Mouse (Mus musculus) spleen, adult 2 months (tissue): ENCODE results near the gene Ppfibp2. TPM values are rescaled to one million over a fixed set of nuclear protein-coding genes. Genes with fewer than 3 reads are reported as not detected.

Source experiments
- DNase-seq, 2 experiments: peaks; one replicate each; pipeline versions ENCODE4 v3.0.0 to v3.0.0-alpha.2; 2012 to 2021; ENCODE audit warnings: low spot score in 2 of 2, low read depth in 1 of 2
- H3K27ac ChIP-seq: fragments of 200-500 bp; 2 replicates; pipeline ENCODE4 v1.5.1; 2012; ENCODE audit warnings: low read length, inconsistent platforms; ENCODE audit not compliant: insufficient read depth
- H3K27me3 ChIP-seq: fragments of 200-500 bp; 2 replicates; pipeline ENCODE4 v1.6.1; 2012; ENCODE audit warnings: mild to moderate bottlenecking, moderate library complexity, low read length, inconsistent platforms; ENCODE audit not compliant: control insufficient read depth, insufficient read depth
- H3K36me3 ChIP-seq: fragments of 200-500 bp; 2 replicates; pipeline ENCODE4 v1.6.1; 2012; ENCODE audit warnings: mild to moderate bottlenecking, low read length, inconsistent platforms; ENCODE audit not compliant: control insufficient read depth, insufficient read depth
- H3K4me1 ChIP-seq: fragments of 200-500 bp; 2 replicates; pipeline ENCODE4 v1.6.1; 2011; ENCODE audit warnings: inconsistent platforms; ENCODE audit not compliant: control insufficient read depth, insufficient read depth, insufficient read length
- H3K4me3 ChIP-seq: fragments of 200-500 bp; 2 replicates; pipeline ENCODE4 v1.5.1; 2011; ENCODE audit warnings: mild to moderate bottlenecking, inconsistent platforms; ENCODE audit not compliant: insufficient read depth, insufficient read length; ENCODE audit errors: extremely low read depth
- CTCF ChIP-seq: fragments of 200-500 bp; IDR thresholded peaks from 2 replicates; pipeline ENCODE4 v1.5.1; 2011; ENCODE audit warnings: mild to moderate bottlenecking, inconsistent platforms; ENCODE audit not compliant: insufficient read depth, insufficient read length, insufficient replicate concordance; ENCODE audit errors: extremely low read depth
- POLR2A ChIP-seq: fragments of 200-500 bp; IDR thresholded peaks from 2 replicates; pipeline ENCODE4 v1.6.1; 2011; ENCODE audit warnings: low read depth, low read length, inconsistent platforms
- WGBS: fragments of 180-500 bp; shearing (Covaris S2); methylation state at CpG from one replicate; pipeline ENCODE4 v1.1.7; 2018; 5-methylcytosine and 5-hydroxymethylcytosine counted together
- polyA plus RNA-seq: library from polyadenylated mRNA; depleted of rRNA; stranded (reverse); fragments of >200 nt; gene quantifications from 2 replicates; pipeline ENCODE4 v1.2.3, GENCODE M21; 2012; rRNA removed

The Ppfibp2 gene
- polyA plus RNA-seq, 1 experiment: 5.5 TPM

DNA sequence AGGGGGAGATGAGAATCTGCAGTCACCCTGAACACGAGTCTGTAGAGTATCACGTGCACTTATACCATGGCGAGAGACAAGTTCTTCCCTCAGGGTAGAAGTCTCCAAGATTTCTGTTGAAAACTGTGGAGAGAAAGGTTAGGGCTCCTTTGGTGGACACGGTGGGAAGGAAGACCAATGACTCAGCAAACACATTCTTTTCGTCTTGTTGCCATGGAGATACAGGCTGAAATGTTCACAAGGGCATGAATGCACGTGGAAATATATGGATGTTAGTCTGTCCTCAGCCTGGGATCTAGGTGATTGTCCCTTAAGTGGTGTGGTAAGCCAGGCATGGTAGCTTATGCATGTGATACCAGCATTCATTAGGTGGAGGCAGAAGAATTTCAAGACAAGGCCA lies 175.8 kb downstream of the Ppfibp2 start:
- Histone ChIP-seq H3K27me3 (no peaks in the 10 kb centered on the region), H3K36me3 (no peaks in the 10 kb centered on the region), H3K4me3 (no peak overlapping the region), H3K27ac (no peak overlapping the region), H3K4me1 (no peaks in the 10 kb centered on the region)
- TF ChIP-seq POLR2A (no peak), CTCF (no peak)
- WGBS: 58% methylated on average over 6 of the region's 6 CpGs
- no peak for DNase-seq

DNA sequence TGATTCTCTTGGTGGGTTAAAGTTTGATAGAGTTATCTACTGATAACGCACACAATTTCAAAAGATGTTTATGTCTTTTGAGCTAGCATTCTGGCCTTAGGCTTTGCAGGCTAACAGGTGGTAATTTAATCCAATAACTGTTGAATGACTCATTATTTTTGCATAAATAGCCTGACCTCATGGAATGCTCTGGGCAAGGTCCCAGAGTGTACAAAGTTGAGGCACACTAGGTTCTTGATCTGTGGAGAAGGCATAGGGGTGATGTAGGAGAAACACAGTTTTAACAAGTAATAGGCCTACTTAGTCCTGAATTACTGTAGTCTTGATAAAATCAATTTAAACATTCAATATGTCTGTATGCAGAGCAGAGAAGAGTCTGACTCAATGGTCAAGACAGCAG lies 183.2 kb downstream of the Ppfibp2 start:
- H3K27me3 ChIP-seq: no peaks in the 10 kb centered on the region
- 75% methylated on average over 1 of the region's 1 CpGs for whole genome bisulfite sequencing
- H3K4me1 ChIP-seq: no peaks in the 10 kb centered on the region
- TF ChIP-seq CTCF: no peak
- no peak for TF ChIP-seq POLR2A
- DNase-seq: no peak
- H3K4me3 ChIP-seq: no peak overlapping the region
- H3K27ac ChIP-seq: no peak overlapping the region
- no peaks in the 10 kb centered on the region for H3K36me3 ChIP-seq

DNA sequence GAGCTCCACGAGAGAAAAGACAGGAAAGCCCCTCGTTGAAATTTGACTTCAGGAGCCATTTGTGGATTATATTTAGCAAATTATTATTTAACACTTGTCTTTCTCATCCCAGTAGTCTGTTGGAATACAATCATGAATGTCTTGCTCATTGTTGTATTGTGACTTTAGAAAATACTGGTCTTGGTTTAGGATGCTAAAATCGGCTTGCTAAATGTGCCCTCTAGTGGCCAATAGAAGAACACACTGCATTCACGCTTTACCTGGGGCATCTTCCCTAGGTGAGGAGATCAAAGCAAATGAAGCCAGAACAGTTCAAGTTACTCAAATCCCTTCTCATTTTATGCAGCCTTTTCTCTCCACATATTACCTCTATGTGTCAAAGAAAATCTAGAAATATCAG lies 184.6 kb downstream of the Ppfibp2 start:
- H3K36me3 ChIP-seq: no peaks in the 10 kb centered on the region
- no peak overlapping the region for H3K4me3 ChIP-seq
- no peak for DNase-seq
- no peaks in the 10 kb centered on the region for H3K27me3 ChIP-seq
- H3K27ac ChIP-seq: no peak overlapping the region
- 49% methylated on average over 4 of the region's 4 CpGs for WGBS
- TF ChIP-seq POLR2A: no peak
- TF ChIP-seq CTCF: 0 out of 2 replicates have a peak, but pooled peaks have one; percentile 29
- H3K4me1 ChIP-seq: no peaks in the 10 kb centered on the region

DNA sequence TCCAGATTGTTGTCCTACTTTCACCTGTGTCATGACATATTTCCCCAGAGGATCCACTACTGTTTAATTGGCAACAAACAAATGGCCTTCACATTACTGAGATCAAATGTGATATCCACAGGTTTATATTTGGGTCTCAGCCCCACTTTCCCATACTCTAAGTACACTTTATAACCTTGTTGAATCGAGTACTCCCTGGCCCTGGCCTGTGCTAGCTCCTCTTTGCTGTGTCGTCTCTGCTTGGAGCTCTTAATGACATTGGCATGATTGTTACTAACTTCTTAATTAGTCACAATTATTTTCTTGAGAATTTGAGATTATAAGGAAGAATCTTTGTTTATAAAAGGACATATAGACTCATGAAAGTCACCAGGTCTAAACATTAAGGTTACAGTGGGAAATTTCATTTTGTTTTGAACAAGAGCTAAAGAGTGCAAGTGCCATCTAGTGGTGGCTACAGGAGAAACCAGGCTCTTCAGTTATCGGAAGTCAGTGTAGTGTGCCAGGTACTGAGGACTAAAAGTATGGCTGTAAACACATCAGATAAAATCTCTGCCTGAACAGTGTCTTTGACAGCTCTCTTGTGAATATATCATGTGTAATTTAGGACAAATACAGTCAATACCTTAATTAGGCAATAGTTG lies 193.1 kb downstream of the Ppfibp2 start:
- WGBS: 62% methylated on average over 3 of the region's 3 CpGs
- DNase-seq: no peak
- no peaks in the 10 kb centered on the region for H3K27me3 ChIP-seq
- TF ChIP-seq CTCF (no peak), POLR2A (no peak)
- H3K36me3 ChIP-seq: no peaks in the 10 kb centered on the region
- H3K4me3 ChIP-seq: no peak overlapping the region
- no peaks in the 10 kb centered on the region for H3K4me1 ChIP-seq
- H3K27ac ChIP-seq: no peak overlapping the region

DNA sequence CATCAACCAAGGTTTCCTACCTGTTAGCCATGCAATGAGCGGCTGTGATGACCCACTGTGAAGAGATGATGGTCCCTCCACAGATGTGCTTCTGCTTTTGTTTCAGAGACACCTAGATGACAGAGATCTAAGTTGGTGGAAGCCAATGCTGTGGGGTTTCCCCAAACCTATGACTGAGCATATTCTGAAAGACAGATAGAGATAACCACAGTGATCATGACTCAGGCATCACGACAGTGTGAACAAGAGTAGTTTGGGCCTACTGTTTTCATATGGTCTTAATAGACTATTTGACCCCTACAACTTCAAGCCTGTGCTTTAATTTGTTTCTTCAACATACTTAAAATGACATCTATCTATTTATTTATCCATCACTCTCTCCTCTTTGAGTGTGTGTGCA lies 201.5 kb downstream of the Ppfibp2 start:
- TF ChIP-seq CTCF (no peak), POLR2A (no peak)
- no peak overlapping the region for H3K4me3 ChIP-seq
- no peak for DNase-seq
- WGBS: 69% methylated on average over 2 of the region's 2 CpGs
- H3K4me1 ChIP-seq: no peaks in the 10 kb centered on the region
- no peak overlapping the region for H3K27ac ChIP-seq
- no peaks in the 10 kb centered on the region for H3K36me3 ChIP-seq
- no peaks in the 10 kb centered on the region for H3K27me3 ChIP-seq

Other genes starting within 250 kb of the Ppfibp2 start
- gene Syt9, start 224.5 kb upstream of the Ppfibp2 start, polyA plus RNA-seq: 0.04 and 0.05 TPM in 2 replicates
- gene Olfml1, start 27.8 kb upstream of the Ppfibp2 start, polyA plus RNA-seq: 2.4 and 3.5 TPM in 2 replicates
- not detected in 2 replicates for gene 5330417H12Rik, start 30.0 kb downstream of the Ppfibp2 start, polyA plus RNA-seq
- 0.08 and 0.20 TPM in 2 replicates for gene Cyb5r2, start 162.8 kb downstream of the Ppfibp2 start, polyA plus RNA-seq
- not detected in 2 replicates for gene Ovch2, start 206.0 kb downstream of the Ppfibp2 start, polyA plus RNA-seq
- not detected in 2 replicates for gene Olfr467, start 217.1 kb downstream of the Ppfibp2 start, polyA plus RNA-seq
- not detected in 2 replicates for gene Olfr469, start 230.3 kb downstream of the Ppfibp2 start, polyA plus RNA-seq